Mouse (Mus musculus) stomach, embryonic 14.5 days (tissue): ENCODE data around the gene Nrbp1. TPM values are rescaled to one million over a fixed set of nuclear protein-coding genes. Genes with fewer than 3 reads are reported as not detected.

Experiments used
- ATAC-seq: fragments of 200-750 bp; cut with Nextera tagmentation; 2 replicates; pipeline ENCODE4 v1.8.0; 2017; ENCODE audit warnings: low read depth, moderate TSS enrichment; ENCODE audit not compliant: insufficient number of reproducible peaks, insufficient read depth, low FRiP score
- H3K27ac ChIP-seq: fragments of 300-500 bp; sonication (generic); 2 replicates; pipeline ENCODE4 v1.5.1; 2014; ENCODE audit warnings: mild to moderate bottlenecking, low read length, moderate library complexity, mixed read lengths
- H3K27me3 ChIP-seq: fragments of 300-500 bp; sonication (generic); 2 replicates; pipeline ENCODE4 v1.6.1; 2014; ENCODE audit warnings: low read length, control low read depth, mixed read lengths; ENCODE audit not compliant: control insufficient read depth, insufficient read depth
- H3K36me3 ChIP-seq: fragments of 300-500 bp; sonication (generic); 2 replicates; pipeline ENCODE4 v1.6.1; 2014; ENCODE audit warnings: mild to moderate bottlenecking, control low read depth, low read length, moderate library complexity, mixed read lengths; ENCODE audit not compliant: control insufficient read depth, insufficient read depth
- H3K4me1 ChIP-seq: fragments of 300-500 bp; sonication (generic); 2 replicates; pipeline ENCODE4 v1.6.1; 2014; ENCODE audit warnings: low read length, control low read depth, mixed read lengths; ENCODE audit not compliant: control insufficient read depth, insufficient read depth
- H3K4me2 ChIP-seq: fragments of 300-500 bp; sonication (generic); replicated peaks from 2 replicates; pipeline ENCODE4 v1.6.1; 2014; ENCODE audit warnings: low read depth, low read length, control low read depth
- H3K4me3 ChIP-seq: fragments of 300-500 bp; sonication (generic); 2 replicates; pipeline ENCODE4 v1.5.1; 2014; ENCODE audit warnings: low read depth, low read length, control low read depth
- H3K9ac ChIP-seq: fragments of 300-500 bp; sonication (generic); replicated peaks from 2 replicates; pipeline ENCODE4 v1.6.1; 2014; ENCODE audit warnings: low read depth, mild to moderate bottlenecking, control low read depth, low read length, moderate library complexity, mixed read lengths
- H3K9me3 ChIP-seq: fragments of 300-500 bp; sonication (generic); 2 replicates; pipeline ENCODE4 v1.6.1; 2016; ENCODE audit warnings: low read depth, low read length, control low read depth; ENCODE audit not compliant: control insufficient read depth
- WGBS: fragments of 180-500 bp; shearing (Covaris S2); extraction: QIAGEN DNeasy Blood & Tissue Kit; methylation state at CpG from one replicate; pipeline ENCODE4 v1.1.7; 2014; 5-methylcytosine and 5-hydroxymethylcytosine counted together
- polyA plus RNA-seq: library from polyadenylated mRNA; unstranded; fragments of >200 nt; fragmentation: Nextera tagmentation; extraction: Ambion mirVana; gene quantifications from 2 replicates; pipeline ENCODE4 v1.2.1, GENCODE M21; 2014

The Nrbp1 gene
- polyA plus RNA-seq, 1 experiment from 2014 or later: 169 TPM

DNA sequence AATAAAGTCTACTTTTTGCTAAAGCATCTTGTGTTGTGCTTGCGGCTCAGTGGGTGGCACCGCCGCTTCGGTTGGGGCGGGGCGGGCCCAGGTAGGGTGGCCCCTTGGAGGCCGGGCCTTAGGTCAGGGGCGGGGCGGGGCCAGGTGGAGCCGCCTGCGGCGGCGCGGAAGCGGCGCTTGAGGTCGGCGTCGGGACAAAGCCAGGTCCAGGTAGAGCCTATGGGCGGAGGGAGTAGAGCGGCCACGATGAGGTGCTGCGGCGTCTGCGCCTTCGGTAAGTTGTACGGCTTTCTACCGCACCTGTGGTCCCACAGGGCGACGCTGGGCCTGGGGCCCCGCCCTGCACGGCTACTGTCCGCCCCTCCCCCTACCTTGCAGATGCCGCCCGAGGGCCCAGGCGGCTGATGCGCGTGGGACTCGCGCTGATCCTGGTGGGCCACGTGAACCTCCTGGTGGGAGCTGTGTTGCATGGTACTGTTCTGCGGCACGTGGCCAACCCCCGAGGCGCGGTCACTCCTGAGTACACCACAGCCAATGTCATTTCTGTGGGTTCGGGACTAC lies 11.0 kb downstream of the Nrbp1 start, which contains the start of gene Krtcap3:
Krtcap3 (plus strand) TSS at position 151 of the 561 bp plus-strand sequence.
- 14% methylated on average over 40 of the region's 47 CpGs for WGBS
- Histone ChIP-seq H3K36me3 (peaks cover 58% of the 10 kb centered on the region), H3K4me2 (peak within 1 kb of the TSS; percentile 44), H3K4me3 (peak within 1 kb of the TSS; percentile 35), H3K9me3 (no peaks in the 10 kb centered on the region), H3K9ac (peak within 1 kb of the TSS; percentile 52), H3K27ac (peak within 1 kb of the TSS; percentile 80), H3K4me1 (peaks cover 9% of the 10 kb centered on the region; the same call in 1 of the 2 replicates), H3K27me3 (no peaks in the 10 kb centered on the region)
- peak; percentile 88 for ATAC-seq

DNA sequence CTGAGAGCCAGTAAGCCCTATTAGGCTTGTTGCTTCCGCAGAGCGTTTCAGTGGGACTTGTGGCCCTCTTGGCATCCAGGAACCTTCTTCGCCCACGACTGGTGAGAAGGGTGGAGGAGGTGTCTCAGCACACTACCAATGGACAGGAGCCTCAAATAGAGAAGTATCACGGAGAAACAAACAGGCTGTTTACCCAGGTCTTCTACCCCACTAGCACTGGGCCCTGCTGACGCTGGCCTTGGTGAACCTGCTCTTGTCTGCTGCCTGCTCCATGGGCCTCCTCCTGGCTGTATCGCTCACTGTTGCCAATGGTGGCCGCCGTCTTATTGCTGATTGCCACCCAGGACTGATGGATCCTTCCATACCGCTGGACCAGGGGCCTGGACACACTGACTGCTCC lies 11.5 kb downstream of the Nrbp1 start:
- H3K27ac ChIP-seq: peak overlapping the region; percentile 80
- WGBS: 39% methylated on average over 9 of the region's 10 CpGs

DNA sequence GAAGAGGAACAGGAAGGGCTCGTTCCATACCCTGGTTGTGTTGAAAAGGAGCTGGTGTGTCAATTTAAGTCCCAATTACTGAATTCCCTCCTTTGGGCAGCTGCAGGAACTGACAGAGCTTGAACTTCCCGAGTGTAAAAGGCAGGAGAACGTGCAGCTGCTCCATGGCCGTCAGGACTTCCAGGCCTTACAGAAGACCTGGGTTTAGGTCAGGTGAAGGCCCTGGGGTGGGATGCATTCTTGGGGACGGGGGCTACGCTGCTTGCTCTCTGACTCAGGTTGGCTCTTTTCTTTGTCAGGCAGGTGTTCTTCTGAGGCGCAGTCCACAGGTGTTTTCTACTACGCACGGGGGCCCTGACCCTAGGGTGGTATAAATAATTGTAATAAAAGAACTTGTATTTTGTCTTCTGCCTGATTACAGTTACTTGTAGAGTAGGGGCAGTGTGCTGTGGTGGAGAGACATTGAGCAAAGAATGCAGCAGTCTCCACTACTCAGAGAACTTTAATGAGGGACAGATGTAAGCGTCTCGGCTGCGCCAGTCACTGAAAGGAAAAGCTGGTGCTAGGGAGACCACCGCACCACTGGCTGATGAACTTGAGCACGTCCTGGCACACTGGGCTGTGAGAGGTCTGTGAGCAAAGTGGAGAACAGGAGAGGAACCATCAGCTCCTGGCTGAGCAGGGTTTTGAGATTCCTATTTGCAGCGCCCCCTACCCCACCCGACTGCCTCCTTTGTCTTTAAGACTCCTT lies 12.3 kb downstream of the Nrbp1 start:
- Histone ChIP-seq H3K4me1 (peaks cover 9% of the 10 kb centered on the region; the same call in 1 of the 2 replicates), H3K4me2 (peak overlapping the region; percentile 44), H3K4me3 (peak overlapping the region; percentile 35), H3K9ac (no peak overlapping the region; the same call in 1 of the 2 replicates), H3K27ac (peak overlapping the region; percentile 11; the same call in 1 of the 2 replicates), H3K36me3 (peaks cover 50% of the 10 kb centered on the region), H3K9me3 (no peaks in the 10 kb centered on the region), H3K27me3 (no peaks in the 10 kb centered on the region)
- ATAC-seq: no peak
- WGBS: 71% methylated on average over 16 of the region's 16 CpGs

More for the DNA sequence above, 11.5 kb downstream of the Nrbp1 start:
- Histone ChIP-seq H3K4me1 (peaks cover 9% of the 10 kb centered on the region; the same call in 1 of the 2 replicates), H3K9me3 (no peaks in the 10 kb centered on the region), H3K4me2 (peak overlapping the region; percentile 44), H3K36me3 (peaks cover 56% of the 10 kb centered on the region), H3K9ac (peak overlapping the region; percentile 52), H3K4me3 (peak overlapping the region; percentile 35), H3K27me3 (no peaks in the 10 kb centered on the region)
- ATAC-seq: peak; percentile 15; the same call in 1 of the 2 replicates

DNA sequence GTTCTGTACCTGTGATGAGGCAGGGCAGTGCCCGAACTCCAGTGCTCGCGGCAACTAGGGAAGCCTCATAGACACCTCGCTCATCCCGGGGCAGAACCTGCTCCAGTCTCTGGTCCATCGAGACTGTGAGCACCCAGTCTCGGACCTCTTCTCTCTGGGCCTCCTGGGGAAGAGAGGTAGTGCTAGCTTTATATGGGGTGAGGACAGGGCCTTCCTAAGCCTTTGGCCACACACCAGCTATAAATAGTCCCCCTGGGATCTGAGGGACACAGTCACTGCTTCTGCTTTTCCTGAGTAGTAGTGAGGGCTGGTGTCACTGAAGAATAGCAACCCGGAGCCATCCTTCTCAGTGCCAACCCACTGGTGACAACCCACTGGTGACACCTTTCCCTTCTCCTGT lies 13.1 kb downstream of the Nrbp1 start:
- no peaks in the 10 kb centered on the region for H3K9me3 ChIP-seq
- peaks cover 9% of the 10 kb centered on the region; the same call in 1 of the 2 replicates for H3K4me1 ChIP-seq
- no peak overlapping the region for H3K9ac ChIP-seq
- H3K27ac ChIP-seq: peak overlapping the region; percentile 62; the same call in 1 of the 2 replicates
- H3K27me3 ChIP-seq: no peaks in the 10 kb centered on the region
- H3K4me3 ChIP-seq: no peak overlapping the region
- H3K36me3 ChIP-seq: peaks cover 46% of the 10 kb centered on the region
- 0 out of 2 replicates have a peak overlapping the region, but pooled peaks have one; percentile 44 for H3K4me2 ChIP-seq
- 96% methylated on average over 8 of the region's 8 CpGs for WGBS
- no peak for ATAC-seq

DNA sequence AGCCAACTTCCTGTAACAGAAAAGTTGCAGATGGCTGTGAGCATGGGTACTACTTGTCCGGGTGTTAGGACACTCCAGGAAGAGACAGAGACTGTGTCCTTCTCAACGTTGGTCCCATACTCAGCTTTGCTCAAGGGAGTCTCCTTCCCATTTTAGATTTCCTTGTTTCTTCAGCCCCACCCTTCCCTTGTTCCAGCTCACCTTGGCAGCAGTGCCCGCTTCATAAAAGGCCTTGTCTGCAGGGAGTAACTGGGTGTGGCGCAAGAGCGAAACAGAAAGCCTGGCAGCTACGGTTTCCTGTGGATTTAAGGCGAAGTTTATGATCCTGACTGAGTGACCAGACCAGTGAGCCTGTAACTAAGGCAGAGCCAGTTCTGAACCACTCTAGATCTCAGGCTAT lies 13.8 kb downstream of the Nrbp1 start:
- H3K27me3 ChIP-seq: no peaks in the 10 kb centered on the region
- H3K4me3 ChIP-seq: no peak overlapping the region
- no peak overlapping the region for H3K4me2 ChIP-seq
- peak overlapping the region; percentile 62; the same call in 1 of the 2 replicates for H3K27ac ChIP-seq
- H3K36me3 ChIP-seq: peaks cover 48% of the 10 kb centered on the region
- H3K9ac ChIP-seq: no peak overlapping the region
- peak; percentile 24; the same call in 1 of the 2 replicates for ATAC-seq
- H3K4me1 ChIP-seq: peaks cover 9% of the 10 kb centered on the region; the same call in 1 of the 2 replicates
- H3K9me3 ChIP-seq: no peaks in the 10 kb centered on the region
- WGBS: 69% methylated on average over 7 of the region's 7 CpGs

DNA sequence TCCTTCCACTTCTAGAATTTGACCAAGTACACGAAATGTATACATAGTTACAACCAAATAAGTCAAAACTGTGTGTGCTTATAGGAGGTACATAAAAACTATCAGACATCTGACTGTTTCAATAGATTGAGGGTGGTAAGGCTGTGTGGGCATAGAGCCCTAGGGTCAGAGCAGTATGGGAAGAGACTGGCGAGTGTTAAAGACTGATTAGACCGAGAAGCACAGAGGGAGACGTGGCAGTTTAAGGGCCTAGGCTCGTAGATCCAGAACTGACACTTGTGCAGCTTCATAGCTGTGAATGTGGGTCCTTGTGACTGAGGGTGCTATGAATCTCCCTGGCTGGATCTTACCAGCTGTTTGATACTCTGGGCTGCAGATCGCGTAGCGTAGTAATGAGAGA lies 14.2 kb downstream of the Nrbp1 start:
- no peak overlapping the region for H3K9ac ChIP-seq
- H3K27ac ChIP-seq: no peak overlapping the region
- H3K4me2 ChIP-seq: no peak overlapping the region
- no peak for ATAC-seq
- H3K4me3 ChIP-seq: no peak overlapping the region
- H3K4me1 ChIP-seq: peaks cover 9% of the 10 kb centered on the region; the same call in 1 of the 2 replicates
- H3K9me3 ChIP-seq: no peaks in the 10 kb centered on the region
- 85% methylated on average over 8 of the region's 8 CpGs for WGBS
- no peaks in the 10 kb centered on the region for H3K27me3 ChIP-seq
- H3K36me3 ChIP-seq: peaks cover 48% of the 10 kb centered on the region

DNA sequence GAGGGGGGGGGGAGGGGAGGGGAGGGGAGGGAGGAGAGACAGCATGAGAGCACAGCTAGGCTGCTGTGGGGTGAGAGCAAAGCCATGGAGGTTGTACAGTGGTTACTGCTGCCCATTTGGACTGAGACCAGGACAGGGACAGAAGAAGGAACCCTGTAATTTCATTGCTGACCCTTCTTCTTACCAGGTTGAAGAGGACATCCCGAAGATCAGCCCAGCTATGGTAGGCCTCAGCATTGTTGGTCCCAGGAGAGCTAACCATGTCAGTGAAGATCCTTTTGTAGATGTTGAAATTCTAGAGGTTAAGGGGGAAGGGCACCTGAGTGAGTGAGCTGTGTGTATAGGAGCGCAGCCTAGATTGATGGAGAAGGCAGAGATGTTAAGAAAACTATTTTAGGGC lies 14.7 kb downstream of the Nrbp1 start:
- H3K9ac ChIP-seq: no peak overlapping the region
- ATAC-seq: no peak
- H3K4me1 ChIP-seq: peaks cover 9% of the 10 kb centered on the region; the same call in 1 of the 2 replicates
- H3K36me3 ChIP-seq: peaks cover 48% of the 10 kb centered on the region
- WGBS: 86% methylated on average over 2 of the region's 2 CpGs
- H3K4me2 ChIP-seq: no peak overlapping the region
- H3K4me3 ChIP-seq: no peak overlapping the region
- no peak overlapping the region for H3K27ac ChIP-seq
- no peaks in the 10 kb centered on the region for H3K9me3 ChIP-seq
- H3K27me3 ChIP-seq: no peaks in the 10 kb centered on the region

DNA sequence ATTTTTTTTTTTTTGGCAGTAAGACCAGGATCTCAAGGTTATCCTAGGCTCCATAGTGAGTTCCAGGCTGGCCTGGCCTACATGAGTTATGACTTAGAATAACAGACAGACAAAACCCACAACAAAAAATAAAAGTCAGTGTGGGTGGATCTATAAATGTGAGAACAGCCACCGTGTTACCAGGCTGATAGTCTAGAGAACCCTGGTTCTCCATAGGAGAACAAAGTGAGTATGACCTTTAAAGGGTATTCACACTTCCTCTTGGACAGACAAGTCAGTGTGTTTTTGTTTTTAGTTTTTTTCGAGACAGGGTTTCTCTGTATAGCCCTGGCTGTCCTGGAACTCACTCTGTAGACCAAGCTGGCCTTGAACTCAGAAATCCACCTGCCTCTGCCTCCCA lies 15.3 kb downstream of the Nrbp1 start:
- no peak overlapping the region for H3K4me3 ChIP-seq
- peaks cover 48% of the 10 kb centered on the region for H3K36me3 ChIP-seq
- H3K9ac ChIP-seq: no peak overlapping the region
- no peaks in the 10 kb centered on the region for H3K27me3 ChIP-seq
- no peak overlapping the region for H3K27ac ChIP-seq
- no peaks in the 10 kb centered on the region for H3K9me3 ChIP-seq
- 87% methylated on average over 2 of the region's 2 CpGs for WGBS
- no peak for ATAC-seq
- peaks cover 4% of the 10 kb centered on the region; the same call in 1 of the 2 replicates for H3K4me1 ChIP-seq
- no peak overlapping the region for H3K4me2 ChIP-seq
